Mouse (Mus musculus): ENCODE data around the gene Rmi2.

Rmi2 gene

DNA sequence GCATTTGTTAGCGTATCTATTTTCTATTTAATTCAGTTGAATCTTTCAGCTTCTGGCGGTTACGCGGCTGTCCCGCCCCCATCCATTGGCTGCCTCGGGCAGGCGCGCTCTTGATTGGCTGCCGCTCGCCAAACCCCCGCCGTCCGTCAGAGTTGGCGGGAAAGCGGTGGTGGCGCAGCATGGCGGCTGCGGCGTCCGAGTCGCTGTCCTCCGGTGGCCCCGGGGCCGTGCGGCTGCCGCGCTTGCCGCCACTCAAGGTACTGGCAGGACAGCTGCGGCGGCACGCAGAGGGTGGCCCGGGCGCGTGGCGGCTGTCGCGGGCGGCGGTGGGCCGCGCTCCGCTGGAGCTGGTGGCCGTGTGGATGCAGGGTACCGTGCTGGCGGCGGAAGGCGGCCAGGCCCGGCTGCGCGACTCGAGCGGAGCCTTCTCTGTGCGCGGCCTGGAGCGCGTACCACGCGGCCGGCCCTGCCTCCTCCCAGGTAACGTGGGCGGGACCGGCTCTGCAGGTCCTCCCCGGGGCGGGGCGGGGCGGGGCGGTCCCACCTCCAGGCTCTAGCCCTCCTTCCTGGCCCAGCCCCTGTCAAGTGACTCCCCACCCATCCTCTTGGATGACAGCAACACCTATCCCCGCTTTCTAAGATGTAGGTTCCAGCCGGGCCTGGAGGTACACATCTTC is at the start of gene Rmi2:
Rmi2 (plus strand) TSS at position 149 of the 677 bp plus-strand sequence.
- DNase-seq (ENCODE audit: low read depth, low spot score), result peak; percentile 94

DNA sequence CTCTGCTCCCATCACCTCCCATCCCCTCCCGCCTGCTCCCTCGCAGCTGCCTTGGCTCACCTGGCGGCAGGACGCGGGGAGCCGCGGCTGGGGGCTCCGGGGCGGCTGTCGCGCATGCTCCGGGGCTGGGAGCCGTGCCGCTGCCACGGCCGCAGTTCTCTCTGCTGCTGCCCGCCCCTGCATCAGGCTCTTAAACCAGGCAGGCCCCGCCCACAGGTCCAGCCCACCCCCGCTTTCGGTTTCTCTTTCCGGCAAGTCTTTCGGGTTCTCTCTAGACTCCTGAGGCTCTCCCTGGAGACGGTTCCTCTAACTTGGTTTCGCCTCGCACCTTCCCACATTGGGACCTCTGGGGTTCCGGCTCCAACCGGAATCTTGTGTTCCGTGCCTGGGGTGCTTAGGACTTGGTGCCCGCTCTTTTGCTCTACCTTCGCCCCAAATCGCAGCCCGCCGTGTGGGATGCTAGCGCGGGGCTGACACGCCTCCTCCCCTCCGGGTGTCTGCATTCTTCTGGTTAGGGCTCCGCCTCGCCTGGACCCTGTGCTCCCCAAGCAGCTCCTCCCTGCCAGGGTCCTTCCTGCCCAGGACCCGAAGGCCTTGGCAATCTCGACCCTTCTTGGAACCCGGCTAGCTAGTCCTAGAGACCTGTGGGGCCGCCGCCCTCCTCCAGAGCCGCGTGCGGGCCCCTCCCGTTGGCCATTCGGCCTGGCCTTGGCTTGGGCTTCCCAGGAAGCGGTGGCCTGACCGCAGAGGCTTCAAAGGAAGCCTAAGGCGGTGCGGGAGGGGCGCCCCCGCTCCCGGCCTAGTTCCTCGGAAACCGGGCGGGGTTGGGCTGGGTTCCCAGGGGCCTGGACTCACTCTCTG is 49.3 kb upstream of the Rmi2 start, which contains the start of gene Socs1:
Socs1 (minus strand) TSS at position 166 of the 861 bp plus-strand sequence.
- peak; percentile 94 for DNase-seq (ENCODE audit: low read depth, low spot score)

DNA sequence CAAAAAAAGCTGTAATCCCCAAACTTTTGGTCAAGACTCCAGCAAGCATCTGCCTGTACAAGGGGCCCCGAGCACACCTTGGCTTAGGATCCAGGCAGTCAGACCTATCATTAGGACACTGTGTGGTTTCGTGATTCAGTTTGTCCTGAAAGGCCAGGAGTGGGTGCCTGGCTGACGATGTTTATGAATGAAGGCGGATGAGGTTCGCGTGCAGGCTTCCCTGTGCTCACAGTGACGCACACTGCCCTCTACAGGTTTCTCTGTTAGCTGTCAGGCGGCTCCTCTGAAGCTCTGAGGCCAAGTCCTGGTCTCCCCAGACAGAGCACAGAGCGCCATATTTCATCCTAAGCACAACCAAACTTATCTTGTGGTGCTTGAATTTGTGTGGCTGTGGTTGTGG is 48.6 kb upstream of the Rmi2 start:
- peak; percentile 92 for DNase-seq (ENCODE audit: low read depth, low spot score)

DNA sequence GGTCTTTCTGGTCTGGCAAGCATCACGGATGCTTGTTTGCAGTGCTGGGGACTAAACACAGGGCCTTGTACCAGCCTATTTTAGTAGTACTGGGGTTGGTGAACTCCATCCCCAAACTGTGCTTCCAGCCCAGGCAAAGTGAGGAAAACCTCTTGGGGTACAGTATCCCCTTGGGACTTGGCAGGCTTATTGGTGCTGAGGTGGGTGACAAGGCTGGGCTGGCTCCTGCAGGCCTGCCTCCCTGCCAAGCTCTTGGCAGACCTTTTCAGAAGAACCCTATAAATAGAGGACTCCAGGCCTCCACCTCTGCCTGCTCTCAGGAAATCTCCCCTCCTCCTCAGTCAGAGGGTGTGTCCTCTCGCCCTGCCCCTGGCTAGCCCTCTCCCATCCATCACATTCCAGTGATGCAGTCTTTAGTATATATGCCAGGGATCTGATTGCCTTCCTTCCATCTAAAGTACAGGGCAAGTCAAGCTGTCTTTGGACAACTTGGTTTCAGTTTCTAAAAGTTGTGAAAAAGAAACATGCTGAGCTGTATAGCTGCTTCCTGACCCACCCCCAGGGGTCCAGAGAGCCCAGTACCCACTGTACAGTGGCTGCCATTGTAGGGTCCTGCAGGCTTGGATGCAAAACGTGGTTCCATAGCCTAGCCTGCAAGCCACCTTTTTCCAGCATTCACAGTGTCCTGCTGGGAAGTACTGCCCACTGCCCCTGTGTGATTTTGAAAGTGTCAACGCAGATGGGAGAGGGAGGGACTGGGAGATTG is 47.9 kb upstream of the Rmi2 start:
- DNase-seq (ENCODE audit: low read depth, low spot score), result no peak

- no peak for DNase-seq (ENCODE audit: low read depth, low spot score)
Measured at GRCm38 (mm10) chr16:10787548-10788058, 47.3 kb upstream of the Rmi2 start.

- DNase-seq (ENCODE audit: low read depth, low spot score), result peak; percentile 25
Measured at GRCm38 (mm10) chr16:10788271-10788670, 46.6 kb upstream of the Rmi2 start, which contains the start of gene Tnp2. Gene Tnp2 (minus strand): TSS chr16:10788660.

GRCm38 (mm10) chr16:10788866-10789265 is 46.0 kb upstream of the Rmi2 start:
- DNase-seq (ENCODE audit: low read depth, low spot score), result no peak

- no peak for DNase-seq (ENCODE audit: low read depth, low spot score)
Measured at GRCm38 (mm10) chr16:10790702-10791101, 44.2 kb upstream of the Rmi2 start, which contains the start of gene Prm3. Gene Prm3 (minus strand): TSS chr16:10790914.

DNA sequence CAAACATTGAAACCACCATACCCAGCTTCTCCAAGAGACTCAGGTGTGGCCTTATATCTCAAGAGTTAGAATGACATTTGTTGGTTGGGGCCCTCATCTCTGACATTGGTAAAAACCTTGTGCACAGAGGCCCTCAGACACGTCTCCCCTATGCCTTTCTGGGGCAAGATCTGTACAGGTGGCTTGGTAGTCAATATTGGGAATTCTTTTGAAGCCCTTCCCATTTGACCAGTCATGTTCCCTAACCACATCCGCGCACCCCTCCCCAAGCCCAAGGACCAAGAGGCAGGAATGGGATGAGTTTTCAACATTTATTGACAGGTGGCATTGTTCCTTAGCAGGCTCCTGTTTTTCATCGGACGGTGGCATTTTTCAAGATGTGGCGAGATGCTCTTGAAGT is 38.8 kb upstream of the Rmi2 start, which contains the start of gene Prm2:
Prm2 (minus strand) TSS at position 101 of the 400 bp plus-strand sequence.
- no peak for DNase-seq (ENCODE audit: low read depth, low spot score)

- peak; percentile 65 for DNase-seq (ENCODE audit: low read depth, low spot score)
Measured at GRCm38 (mm10) chr16:10802420-10802819, 32.4 kb upstream of the Rmi2 start.

DNA sequence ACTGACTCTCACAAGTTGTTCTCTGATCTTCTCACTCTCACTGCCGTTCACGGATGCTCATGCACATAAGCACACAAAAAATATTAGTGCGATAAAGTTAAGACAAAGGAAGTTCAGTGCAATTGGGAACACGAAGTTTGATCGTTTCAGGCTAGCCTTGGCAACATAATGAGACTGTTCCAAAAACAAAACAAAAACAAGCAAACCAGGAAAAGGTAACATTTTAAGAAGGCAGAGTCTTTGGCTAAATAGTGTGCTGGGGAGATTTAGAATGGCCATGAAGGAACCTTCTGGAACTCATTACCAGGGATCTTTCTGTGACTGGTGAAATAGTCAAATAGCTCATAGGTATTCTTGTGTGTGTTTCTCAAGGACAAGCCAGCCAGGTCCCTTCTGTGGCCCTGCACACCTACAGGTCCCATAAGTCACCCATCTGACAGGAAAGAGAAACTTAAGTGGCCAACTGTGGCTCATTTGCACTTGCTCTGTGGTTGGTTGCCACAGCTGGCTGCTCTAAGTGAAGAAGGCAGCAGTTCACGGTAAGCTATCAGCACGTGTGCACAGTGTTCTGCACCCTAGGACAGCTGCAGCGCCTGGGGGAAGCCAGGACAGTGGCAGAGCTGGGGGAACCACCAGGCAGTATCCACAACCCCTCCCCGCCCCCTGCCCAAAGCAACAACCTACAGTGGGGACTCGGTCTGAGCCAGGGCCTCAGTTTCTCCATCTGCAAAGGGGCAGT is 28.9 kb upstream of the Rmi2 start, which contains the start of gene Prm1:
Prm1 (minus strand) TSS at position 51 of the 739 bp plus-strand sequence.
- DNase-seq (ENCODE audit: low read depth, low spot score), result no peak

DNA sequence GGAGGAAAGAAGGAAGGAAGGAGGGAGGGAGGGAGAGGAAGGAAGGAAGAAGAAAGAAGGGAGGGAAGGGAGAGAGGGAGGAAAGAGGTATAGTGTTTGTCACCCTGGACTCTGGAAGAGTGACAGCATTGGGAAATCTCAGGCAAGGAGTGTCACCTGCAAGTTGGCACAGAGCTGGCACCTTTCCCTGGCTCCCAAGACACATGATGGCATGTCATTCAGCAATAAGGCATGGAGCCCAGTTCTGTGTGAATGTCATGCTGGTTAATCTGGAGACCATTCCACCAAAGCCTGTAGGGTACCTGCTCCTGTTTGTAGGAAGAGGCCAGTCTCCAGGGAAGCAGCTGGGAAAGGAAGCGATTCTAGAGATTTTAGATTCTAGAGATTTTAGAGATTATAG is 24.5 kb upstream of the Rmi2 start:
- no peak for DNase-seq (ENCODE audit: low read depth, low spot score)

DNA sequence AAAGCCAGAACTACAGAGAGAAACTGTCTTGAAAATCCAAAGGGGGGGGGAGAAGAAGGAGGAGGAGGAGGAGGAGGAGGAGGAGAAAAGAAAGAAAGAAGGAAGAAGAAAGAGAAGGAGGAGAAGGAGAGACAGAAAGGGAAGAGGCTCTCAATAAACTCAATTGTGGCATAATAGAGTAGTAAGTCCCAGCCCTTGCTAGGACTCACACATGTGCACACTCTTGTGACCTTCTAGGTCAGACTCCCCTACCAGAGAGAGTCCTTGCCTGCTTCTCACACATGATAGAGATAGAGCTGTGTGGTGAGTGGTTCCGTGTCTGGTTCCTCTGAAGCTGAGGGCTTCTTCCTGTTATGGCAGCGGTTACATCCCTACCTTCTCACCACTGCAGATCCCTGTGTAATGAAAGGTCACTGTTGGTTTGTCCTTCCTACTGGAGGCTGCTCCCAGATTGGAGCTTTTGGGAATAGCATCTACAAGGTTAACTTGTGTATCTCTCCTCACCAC is 21.9 kb upstream of the Rmi2 start, which contains the start of gene Gm11172:
Gm11172 (plus strand) TSS at position 51 of the 507 bp plus-strand sequence.
- no peak for DNase-seq (ENCODE audit: low read depth, low spot score)

GRCm38 (mm10) chr16:10813726-10814125 is 21.1 kb upstream of the Rmi2 start:
- no peak for DNase-seq (ENCODE audit: low read depth, low spot score)

- DNase-seq (ENCODE audit: low read depth, low spot score), result peak; percentile 25
Measured at GRCm38 (mm10) chr16:10814864-10815263, 20.0 kb upstream of the Rmi2 start.

DNA sequence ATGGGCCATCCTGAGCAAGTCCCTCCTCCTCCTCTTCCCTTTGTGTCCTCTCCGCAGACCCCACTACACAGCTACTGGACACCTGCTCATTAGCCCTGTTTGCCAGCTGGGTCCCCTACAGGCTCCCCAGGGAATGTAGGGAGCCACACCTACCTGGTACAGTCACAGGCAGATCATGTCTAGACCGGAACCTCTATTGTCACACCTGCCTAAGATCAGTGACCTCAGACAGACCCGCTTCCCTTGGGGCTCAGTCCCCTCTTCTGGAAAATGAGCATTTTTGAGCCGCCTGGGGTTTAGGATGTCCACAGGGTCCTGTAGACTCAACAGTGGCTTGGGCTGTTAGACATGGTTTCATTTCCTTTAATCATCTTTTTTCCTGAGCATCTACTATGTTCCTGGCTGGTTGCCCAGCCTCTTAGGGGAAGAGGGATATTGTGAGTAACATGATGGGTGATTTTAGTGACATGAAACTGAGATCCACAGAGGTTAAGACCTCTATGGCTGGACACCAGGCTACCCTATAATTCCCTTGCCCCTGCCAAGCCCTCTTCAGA is 16.2 kb upstream of the Rmi2 start:
- no peak for DNase-seq (ENCODE audit: low read depth, low spot score)

DNA sequence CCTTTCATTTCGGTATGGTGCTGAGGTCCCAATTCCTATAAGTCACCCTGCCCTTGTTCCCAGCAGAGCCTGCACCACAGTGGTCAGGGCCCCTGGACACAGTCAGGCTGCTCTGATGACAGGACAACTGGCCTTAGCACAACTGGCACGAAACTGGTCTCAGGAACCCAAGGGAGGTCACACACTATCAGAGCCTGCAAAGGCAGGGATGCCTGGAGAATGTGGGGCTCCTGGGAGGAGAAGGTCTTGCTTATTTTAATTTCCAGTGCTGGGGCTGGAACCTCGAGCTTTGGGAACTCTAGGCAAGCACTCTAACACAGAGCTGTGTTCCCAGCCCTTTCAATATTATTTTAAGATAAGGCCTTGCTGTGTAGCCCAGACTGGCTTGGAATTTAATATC is 14.9 kb upstream of the Rmi2 start:
- DNase-seq (ENCODE audit: low read depth, low spot score), result no peak

DNA sequence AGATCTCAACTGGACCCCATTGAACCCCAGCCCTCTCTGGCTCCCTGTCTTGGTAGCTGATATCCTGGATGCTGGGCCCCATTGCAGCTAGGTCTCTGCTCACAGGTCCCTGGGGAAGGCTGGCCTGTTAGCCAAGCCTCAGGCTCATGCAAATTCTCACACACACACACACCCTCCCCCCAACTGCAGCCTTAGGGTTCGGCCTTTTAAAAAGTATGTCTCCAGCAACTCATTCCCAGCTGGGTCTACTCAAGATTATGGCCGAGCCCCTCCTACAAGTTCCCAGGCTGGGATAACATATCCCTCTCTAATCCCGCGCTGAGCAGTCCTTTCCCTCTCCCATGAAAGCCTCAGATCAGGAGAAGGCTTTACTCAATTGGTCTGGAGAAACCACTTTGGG is 13.5 kb upstream of the Rmi2 start:
- no peak for DNase-seq (ENCODE audit: low read depth, low spot score)

DNA sequence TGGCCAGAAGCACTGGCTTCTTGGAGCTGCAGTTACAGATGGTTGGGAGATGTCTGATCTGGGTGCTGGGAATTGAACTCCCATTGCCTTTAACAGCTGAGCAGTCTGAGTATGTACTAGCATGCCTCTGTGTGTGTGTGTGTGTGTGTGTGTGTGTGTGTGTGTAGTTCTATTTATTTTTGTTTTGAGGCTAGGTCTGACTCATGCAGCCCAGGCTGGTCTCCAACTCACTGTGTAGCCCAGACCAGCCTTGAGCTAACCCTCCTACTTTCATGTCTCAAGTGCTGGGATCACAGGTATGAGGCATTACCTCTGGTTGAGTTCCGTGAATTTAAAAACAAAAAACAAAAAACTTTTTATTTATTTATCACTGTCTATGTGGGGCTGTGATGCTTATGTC is 10.3 kb upstream of the Rmi2 start:
- no peak for DNase-seq (ENCODE audit: low read depth, low spot score)

DNA sequence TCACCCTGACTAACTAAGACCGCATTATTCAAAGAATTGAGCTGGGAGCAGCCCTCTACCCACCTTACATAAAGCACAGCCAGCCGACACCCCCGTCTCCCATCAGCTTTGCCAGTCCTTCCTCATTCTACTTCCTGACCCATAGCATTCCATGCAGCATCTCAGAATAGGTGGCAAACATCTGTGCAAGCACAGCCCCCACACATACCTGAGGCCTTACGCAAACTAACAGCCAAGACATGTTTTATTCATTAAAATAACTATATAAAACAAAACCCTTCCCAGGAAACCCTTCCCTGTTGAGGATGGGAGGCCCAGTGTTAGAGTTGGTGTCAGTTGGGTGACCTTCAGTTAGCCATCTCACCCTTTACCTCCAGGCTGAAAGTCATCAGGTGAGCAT is 9.0 kb upstream of the Rmi2 start:
- no peak for DNase-seq (ENCODE audit: low read depth, low spot score)
